Mouse (Mus musculus): Measurements from ENCODE around the gene Bricd5.

- TF ChIP-seq POLR2A (IDR thresholded peaks at IDR 0.05; ENCODE audit: borderline replicate concordance, insufficient read depth, low read length), result no peak
- TF ChIP-seq CTCF (IDR thresholded peaks at IDR 0.05; ENCODE audit: borderline replicate concordance, insufficient read depth, low read depth, low read length), result no peak
Observed at GRCm38 (mm10) chr17:24427170-24427557, 46.5 kb upstream of the Bricd5 start.

Data from cerebellum, adult 2 months (tissue).